Comparison of ENCODE assay signal across 25 mouse cellular contexts in genomic region chr5:71608735-71609134, GRCm38 (mm10). TPM values are rescaled to one million over a fixed set of nuclear protein-coding genes. Genes with fewer than 3 reads are reported as not detected.
DNase-seq lines count a peak whose midpoint lies in the region; ATAC-seq and TF ChIP-seq lines count a peak whose summit lies in the region.
"Had no signal": no experiment of that assay in that cellular context is flagged by ENCODE, and none has a peak within 500 bp of the region (broad histone marks: within the 10 kb centered on the region; RNA-seq: fewer than 3 reads in every experiment).

No protein-coding gene starts in this region.

- TF ChIP-seq CTCF in left cerebral cortex, adult 2 months (IDR thresholded peaks at IDR 0.05), result no peak

- H3K27ac ChIP-seq in left cerebral cortex, adult 2 months, result peak overlapping the region; percentile 63; the same call in 1 of the 2 replicates
- H3K27ac ChIP-seq in forebrain, embryonic 14.5 days (ENCODE audit: low read depth, low read length), result no peak overlapping the region
- H3K27ac ChIP-seq: embryonic facial prominence, embryonic 12.5 days; forebrain, embryonic 13.5 days had no signal

- H3K36me3 ChIP-seq in forebrain, embryonic 14.5 days (ENCODE audit: control insufficient read depth, insufficient read depth, low read length), result no peaks in the 10 kb centered on the region
- H3K36me3 ChIP-seq: embryonic facial prominence, embryonic 12.5 days; G1E had no signal

- H3K4me2 ChIP-seq in forebrain, embryonic 14.5 days (ENCODE audit: low read length), result no peak overlapping the region
- H3K4me2 ChIP-seq: embryonic facial prominence, embryonic 12.5 days; forebrain, embryonic 13.5 days had no signal

- H3K4me3 ChIP-seq in left cerebral cortex, adult 2 months, result no peak overlapping the region
- H3K4me3 ChIP-seq in forebrain, embryonic 14.5 days (ENCODE audit: low read depth, low read length), result no peak overlapping the region
- H3K4me3 ChIP-seq: embryonic facial prominence, embryonic 12.5 days; forebrain, embryonic 13.5 days had no signal

- H3K9ac ChIP-seq in forebrain, embryonic 14.5 days (ENCODE audit: low read length), result no peak overlapping the region
- H3K9ac ChIP-seq: embryonic facial prominence, embryonic 12.5 days; forebrain, embryonic 13.5 days had no signal

- intact Hi-C loops in left cerebral cortex, adult 2 months (cut with DNase I), result no loop called here
- intact Hi-C loops in left cerebral cortex, postnatal 36 days (cut with DNase I), result no loop called here

- H3K4me1 ChIP-seq in forebrain, embryonic 14.5 days (ENCODE audit: control insufficient read depth, insufficient read depth, low read length), result no peaks in the 10 kb centered on the region; the same call in 1 of the 2 replicates
- H3K4me1 ChIP-seq: embryonic facial prominence, embryonic 12.5 days had no signal

- 91% methylated on average over 1 of the region's 1 CpGs for WGBS in forebrain, embryonic 14.5 days

- peak; percentile 32 for ATAC-seq in frontal cortex, adult (ENCODE audit: low TSS enrichment)
- no peak for ATAC-seq in forebrain, embryonic 14.5 days
- ATAC-seq: activated CD4-positive, CD25-positive, alpha-beta regulatory T cell, adult 4 months; CD4-positive, CD25-positive, alpha-beta regulatory T cell, adult 4 months; forebrain, embryonic 13.5 days; forebrain, embryonic 16.5 days; Patski had no signal

- H3K9me3 ChIP-seq in forebrain, embryonic 14.5 days (replicated peaks; ENCODE audit: control insufficient read depth, low read length), result no peaks in the 10 kb centered on the region
- H3K9me3 ChIP-seq: embryonic facial prominence, embryonic 12.5 days; forebrain, embryonic 13.5 days; G1E had no signal

- no peaks in the 10 kb centered on the region for H3K27me3 ChIP-seq in forebrain, embryonic 14.5 days (replicated peaks; ENCODE audit: control insufficient read depth, insufficient read depth, low read length)
- H3K27me3 ChIP-seq: CH12.LX; embryonic facial prominence, embryonic 12.5 days; forebrain, embryonic 13.5 days had no signal

- no peak for DNase-seq in frontal cortex, adult 2 months (ENCODE audit: extremely low spot score in 1 of 2, low spot score in 1 of 2)
- no peak for DNase-seq in left cerebral cortex, adult 2 months (ENCODE audit: extremely low spot score in 1 of 2, low spot score in 2 of 2)
- no peak for DNase-seq in left cerebral cortex, postnatal 36 days (ENCODE audit: low spot score in 2 of 2)
- no peak for DNase-seq in forebrain, embryonic 14.5 days (ENCODE audit: low spot score)
- DNase-seq: adrenal gland, adult 8-10 months; adrenal gland, postnatal 14 days; adrenal gland, postnatal 36 days; B cell, adult 2 months; cerebellum, adult 11 months; cerebellum, adult 18-20 months; cerebellum, adult 8-10 months; cerebellum, adult 9-11 months; cerebellum, postnatal 14 days; cerebellum, postnatal 36 days; embryo, embryonic 11 days had no signal

RNA-seq across cellular contexts. Expression of gene Gabrb1, which starts 49.2 kb away (rescaled TPM):
- 17.4 and 19.2 TPM in 2 replicates for polyA plus RNA-seq in frontal cortex, adult 2 months (2012; rRNA removed)
- total RNA-seq in left cerebral cortex, adult 2 months (2021), result 10 to 100 TPM; 92.5 to 95.1 TPM
- total RNA-seq in left cerebral cortex, postnatal 36 days (2021), result 10 to 100 TPM; 83.9 to 93.3 TPM
- 8.5 and 17.5 TPM in 2 replicates for polyA plus RNA-seq in forebrain, embryonic 14.5 days (2014; fragmentation: Nextera tagmentation; extraction: Ambion mirVana)
- total RNA-seq: CH12.LX; common myeloid progenitor, adult 5-6 weeks had no signal
- polyA plus RNA-seq: G1E had no signal

RNA-seq across cellular contexts. Expression of gene Gabra4, which starts 49.4 kb away (rescaled TPM):
- polyA plus RNA-seq in frontal cortex, adult 2 months (2012; rRNA removed), result 41.6 and 43.5 TPM in 2 replicates
- 100 to 1,000 TPM in 1 of 2 experiments, 10 to 100 TPM in 1; 93.8 to 117 TPM for total RNA-seq in left cerebral cortex, adult 2 months (2021)
- 100 to 1,000 TPM in 1 of 2 experiments, 10 to 100 TPM in 1; 98.6 to 110 TPM for total RNA-seq in left cerebral cortex, postnatal 36 days (2021)
- polyA plus RNA-seq in forebrain, embryonic 14.5 days (2014; fragmentation: Nextera tagmentation; extraction: Ambion mirVana), result 13.2 and 17.4 TPM in 2 replicates
- total RNA-seq: common myeloid progenitor, adult 5-6 weeks had no signal
- polyA plus RNA-seq: activated CD4-positive, CD25-positive, alpha-beta regulatory T cell, adult 4 months; CD4-positive, CD25-positive, alpha-beta regulatory T cell, adult 4 months; G1E; Patski had no signal
